Mouse (Mus musculus): ENCODE results near the gene Mif. TPM values are rescaled to one million over a fixed set of nuclear protein-coding genes. Genes with fewer than 3 reads are reported as not detected.

Gene Mif
- total and polyA plus RNA-seq, 3 experiments: 1,217 to 2,151 (median 2,072) TPM

DNA sequence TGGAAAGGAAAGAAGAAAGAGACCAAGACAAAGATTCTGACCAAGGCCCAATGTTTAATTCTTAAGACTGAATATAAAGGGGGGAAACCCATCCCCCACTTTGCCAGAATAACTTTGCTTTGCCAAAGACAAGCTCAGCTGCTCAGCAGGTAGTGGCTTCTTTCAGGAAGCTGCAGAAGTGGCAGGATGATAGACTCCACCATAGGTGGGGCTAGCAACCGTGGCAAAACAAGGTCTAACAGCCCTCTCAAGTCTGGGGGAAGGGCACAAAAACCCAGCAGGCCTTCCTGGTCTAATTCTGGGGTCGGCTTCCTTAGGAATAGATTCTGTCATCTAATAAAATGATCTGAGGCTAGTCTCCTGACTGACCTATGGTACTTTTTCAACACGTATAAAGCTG is 11.7 kb downstream of the Mif start:
- Histone ChIP-seq H3K27ac (ENCODE audit: insufficient read depth, low read depth) (no peak overlapping the region), H3K9ac (ENCODE audit: insufficient read depth, low read depth) (no peak overlapping the region), H3K36me3 (replicated peaks in 1 of 2; ENCODE audit: control insufficient read depth in 1 of 2, insufficient read depth in 1 of 2, low read length in 1 of 2) (no peaks in the 10 kb centered on the region), H3K4me2 (ENCODE audit: insufficient read depth, low read depth, poor library complexity, severe bottlenecking) (no peak overlapping the region), H3K27me3 (replicated peaks) (no peaks in the 10 kb centered on the region), H3K4me3 (replicated peaks in 1 of 3; ENCODE audit: low read depth in 2 of 3, low read length in 2 of 3, poor library complexity in 1 of 3) (no peak overlapping the region), H3K9me3 (replicated peaks; ENCODE audit: low read length) (peaks cover 4% of the 10 kb centered on the region), H3K79me2 (replicated peaks; ENCODE audit: control insufficient read depth, extremely low read depth, insufficient read depth, poor library complexity, severe bottlenecking) (no peaks in the 10 kb centered on the region), H3K4me1 (ENCODE audit: control insufficient read depth in 1 of 2, insufficient read depth in 2 of 2) (peaks cover 2 to 20% of the 10 kb centered on the region in 2 experiments; a peak in 3 of 4 replicates)
- in situ Hi-C loops (cut with MboI; ENCODE audit: low pct_ligation_motif_present, low pct_unique_long_range_greater_than_20kb, low sequenced_read_pairs): no loop called here
- TF ChIP-seq EP300 (IDR thresholded peaks at IDR 0.05; ENCODE audit: low read length) (no peak), CTCF (conservative IDR thresholded peaks at IDR 0.05 in 1 of 2, IDR thresholded peaks at IDR 0.05 in 1 of 2; ENCODE audit: low read depth in 2 of 2, low read length in 2 of 2) (no peak), TBP (conservative IDR thresholded peaks at IDR 0.05; ENCODE audit: low read depth, low read length) (no peak), CHD1 (IDR thresholded peaks at IDR 0.05; ENCODE audit: low read depth, low read length) (no peak), NELFE (IDR thresholded peaks at IDR 0.05; ENCODE audit: low read depth, low read length) (no peak), ELF1 (IDR thresholded peaks at IDR 0.05; ENCODE audit: low read depth, low read length) (no peak), POLR2A (IDR thresholded peaks at IDR 0.05; ENCODE audit: low read depth, low read length) (no peak), MEF2A (IDR thresholded peaks at IDR 0.05; ENCODE audit: borderline replicate concordance, low read depth, low read length) (no peak), PAX5 (IDR thresholded peaks at IDR 0.05; ENCODE audit: low read length) (no peak)
- DNase-seq (ENCODE audit: extremely low read depth): no peak
- dilution Hi-C loops (cut with MboI; ENCODE audit: extremely low pct_ligation_motif_present, extremely low pct_unique_long_range_greater_than_20kb, low sequenced_read_pairs): no loop called here

DNA sequence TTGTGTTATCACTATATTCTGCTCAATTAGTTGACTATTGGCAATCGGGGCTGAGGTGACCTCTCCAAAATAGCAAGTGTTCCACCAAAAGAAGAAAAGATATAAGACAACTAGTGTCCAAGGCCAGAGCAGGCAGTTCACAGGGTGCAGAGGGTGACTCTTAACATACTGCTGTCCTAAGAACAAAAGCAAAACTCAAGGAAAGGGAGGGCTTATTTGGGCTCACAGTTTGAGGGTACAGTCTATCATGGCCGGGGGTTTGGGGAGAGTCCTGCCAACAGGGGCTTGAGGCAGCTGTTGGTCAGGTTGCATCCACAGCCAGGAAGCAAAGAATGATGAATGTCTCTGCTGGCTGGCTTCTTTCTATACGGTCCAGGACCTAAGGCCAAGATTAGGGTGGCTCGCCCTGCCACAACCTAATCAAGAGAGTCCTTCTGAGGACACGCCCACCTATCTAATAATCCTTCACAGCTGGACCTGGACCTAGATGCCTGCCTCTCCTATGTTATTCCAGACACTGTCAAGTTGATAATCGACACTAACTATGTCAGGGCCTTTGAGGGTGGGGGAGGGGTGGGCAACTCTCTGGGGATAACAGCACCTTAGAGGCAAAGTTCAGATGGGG is 14.6 kb downstream of the Mif start:
- in situ Hi-C loops (cut with MboI; ENCODE audit: low pct_ligation_motif_present, low pct_unique_long_range_greater_than_20kb, low sequenced_read_pairs) (no loop called here), dilution Hi-C loops (cut with MboI; ENCODE audit: extremely low pct_ligation_motif_present, extremely low pct_unique_long_range_greater_than_20kb, low sequenced_read_pairs) (no loop called here)
- Histone ChIP-seq H3K27me3 (replicated peaks) (no peaks in the 10 kb centered on the region), H3K79me2 (replicated peaks; ENCODE audit: control insufficient read depth, extremely low read depth, insufficient read depth, poor library complexity, severe bottlenecking) (no peaks in the 10 kb centered on the region), H3K9me3 (replicated peaks; ENCODE audit: low read length) (no peaks in the 10 kb centered on the region), H3K9ac (ENCODE audit: insufficient read depth, low read depth) (no peak overlapping the region), H3K4me1 (ENCODE audit: control insufficient read depth in 1 of 2, insufficient read depth in 2 of 2) (peaks cover 2 to 20% of the 10 kb centered on the region in 2 experiments; a peak in 3 of 4 replicates), H3K27ac (ENCODE audit: insufficient read depth, low read depth) (no peak overlapping the region), H3K36me3 (replicated peaks in 1 of 2; ENCODE audit: control insufficient read depth in 1 of 2, insufficient read depth in 1 of 2, low read length in 1 of 2) (no peaks in the 10 kb centered on the region), H3K4me3 (replicated peaks in 1 of 3; ENCODE audit: low read depth in 2 of 3, low read length in 2 of 3, poor library complexity in 1 of 3) (no peak overlapping the region), H3K4me2 (ENCODE audit: insufficient read depth, low read depth, poor library complexity, severe bottlenecking) (no peak overlapping the region)
- TF ChIP-seq BHLHE40 (IDR thresholded peaks at IDR 0.05; ENCODE audit: low read depth, low read length) (no peak), POLR2A (IDR thresholded peaks at IDR 0.05; ENCODE audit: low read depth, low read length) (no peak), CHD2 (IDR thresholded peaks at IDR 0.05; ENCODE audit: low read length) (no peak), EP300 (IDR thresholded peaks at IDR 0.05; ENCODE audit: low read length) (no peak)
- DNase-seq (ENCODE audit: extremely low read depth): no peak

DNA sequence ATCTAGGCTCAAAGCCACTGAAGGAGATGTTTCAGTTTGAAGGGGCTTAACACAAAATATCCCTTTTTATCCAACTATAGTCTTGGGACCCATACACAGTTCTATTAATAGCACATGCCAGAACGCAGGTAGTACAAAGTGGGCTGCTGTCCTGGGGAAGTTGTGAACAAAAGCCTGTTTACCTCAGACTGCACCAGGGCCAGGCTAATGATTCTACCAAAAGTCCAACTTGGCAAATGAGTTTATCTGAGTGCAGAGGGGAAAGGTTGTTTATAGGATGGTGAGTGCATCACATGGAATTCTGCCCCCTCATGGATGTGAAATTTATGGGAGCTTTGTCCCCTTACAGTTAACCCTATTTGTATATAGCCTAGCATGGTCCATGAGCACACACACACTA is 15.2 kb downstream of the Mif start:
- TF ChIP-seq SIN3A (IDR thresholded peaks at IDR 0.05; ENCODE audit: low read length): no peak
- no peak for TF ChIP-seq HCFC1 (IDR thresholded peaks at IDR 0.05; ENCODE audit: low read depth, low read length)
- no peak for TF ChIP-seq MAZ (IDR thresholded peaks at IDR 0.05; ENCODE audit: low read depth, low read length)
- TF ChIP-seq CHD1 (IDR thresholded peaks at IDR 0.05; ENCODE audit: low read depth, low read length): no peak
- TF ChIP-seq CTCF (conservative IDR thresholded peaks at IDR 0.05 in 1 of 2, IDR thresholded peaks at IDR 0.05 in 1 of 2; ENCODE audit: low read depth in 2 of 2, low read length in 2 of 2): no peak
- TF ChIP-seq POLR2A (IDR thresholded peaks at IDR 0.05; ENCODE audit: low read depth, low read length): no peak
- TF ChIP-seq MAFK (IDR thresholded peaks at IDR 0.05; ENCODE audit: insufficient replicate concordance, low read length): no peak
- TF ChIP-seq UBTF (IDR thresholded peaks at IDR 0.05; ENCODE audit: low read depth, low read length): no peak
- no peak for TF ChIP-seq EP300 (IDR thresholded peaks at IDR 0.05; ENCODE audit: low read length)
- TF ChIP-seq NRF1 (IDR thresholded peaks at IDR 0.05; ENCODE audit: low read depth, low read length): no peak
- TF ChIP-seq RAD21 (IDR thresholded peaks at IDR 0.05; ENCODE audit: low read depth, low read length): no peak
- no peak for TF ChIP-seq USF1 (IDR thresholded peaks at IDR 0.05; ENCODE audit: low read depth, low read length)
- no peak for TF ChIP-seq ETS1 (conservative IDR thresholded peaks at IDR 0.05; ENCODE audit: low read depth, low read length)
- no peak for TF ChIP-seq CHD2 (IDR thresholded peaks at IDR 0.05; ENCODE audit: low read length)
- no peak for TF ChIP-seq RCOR1 (conservative IDR thresholded peaks at IDR 0.05; ENCODE audit: low read depth, low read length)
- dilution Hi-C loops (cut with MboI; ENCODE audit: extremely low pct_ligation_motif_present, extremely low pct_unique_long_range_greater_than_20kb, low sequenced_read_pairs) (no loop called here), in situ Hi-C loops (cut with MboI; ENCODE audit: low pct_ligation_motif_present, low pct_unique_long_range_greater_than_20kb, low sequenced_read_pairs) (no loop called here)
- Histone ChIP-seq H3K4me3 (replicated peaks in 1 of 3; ENCODE audit: low read depth in 2 of 3, low read length in 2 of 3, poor library complexity in 1 of 3) (no peak overlapping the region), H3K9ac (ENCODE audit: insufficient read depth, low read depth) (no peak overlapping the region), H3K79me2 (replicated peaks; ENCODE audit: control insufficient read depth, extremely low read depth, insufficient read depth, poor library complexity, severe bottlenecking) (no peaks in the 10 kb centered on the region), H3K27ac (ENCODE audit: insufficient read depth, low read depth) (no peak overlapping the region), H3K27me3 (replicated peaks) (no peaks in the 10 kb centered on the region), H3K4me2 (ENCODE audit: insufficient read depth, low read depth, poor library complexity, severe bottlenecking) (no peak overlapping the region), H3K4me1 (ENCODE audit: control insufficient read depth in 1 of 2, insufficient read depth in 2 of 2) (peaks cover 2 to 20% of the 10 kb centered on the region in 2 experiments; a peak in 3 of 4 replicates), H3K36me3 (replicated peaks in 1 of 2; ENCODE audit: control insufficient read depth in 1 of 2, insufficient read depth in 1 of 2, low read length in 1 of 2) (no peaks in the 10 kb centered on the region), H3K9me3 (replicated peaks; ENCODE audit: low read length) (no peaks in the 10 kb centered on the region)
- DNase-seq (ENCODE audit: extremely low read depth): no peak
